In genomic region chr10:99176911-99177310, GRCm38 (mm10) we compare ENCODE assay signal across 28 mouse cellular contexts. TPM values are rescaled to one million over a fixed set of nuclear protein-coding genes. Genes with fewer than 3 reads are reported as not detected.
A peak's percentile ranks its signal among the peaks of the same experiment; 100 is the strongest.
DNase-seq lines count a peak whose midpoint lies in the region; ATAC-seq and TF ChIP-seq lines count a peak whose summit lies in the region.
"Had no signal": no experiment of that assay in that cellular context is flagged by ENCODE, and none has a peak within 500 bp of the region (broad histone marks: within the 10 kb centered on the region; RNA-seq: fewer than 3 reads in every experiment).

No protein-coding gene starts in this region.

- H3K27me3 ChIP-seq in heart, embryonic 11.5 days (ENCODE audit: control insufficient read depth, insufficient read depth, low read length): no peaks in the 10 kb centered on the region
- H3K27me3 ChIP-seq in liver, adult 2 months (ENCODE audit: control insufficient read depth, insufficient read depth, low read length): no peaks in the 10 kb centered on the region
- no peaks in the 10 kb centered on the region for H3K27me3 ChIP-seq in liver, embryonic 11.5 days (replicated peaks; ENCODE audit: control insufficient read depth, insufficient read depth, low read length)
- no peaks in the 10 kb centered on the region for H3K27me3 ChIP-seq in lung, embryonic 14.5 days (ENCODE audit: insufficient read depth, low read length)
- H3K27me3 ChIP-seq: CH12.LX, Patski had no signal

- H3K4me2 ChIP-seq in heart, embryonic 11.5 days: no peak overlapping the region
- H3K4me2 ChIP-seq in liver, embryonic 11.5 days: no peak overlapping the region
- H3K4me2 ChIP-seq in lung, embryonic 14.5 days: no peak overlapping the region

- WGBS in heart, embryonic 11.5 days (ENCODE audit: insufficient replicate concordance): 74% methylated on average over 9 of the region's 9 CpGs
- WGBS in liver, adult 2 months: 43% methylated on average over 9 of the region's 9 CpGs
- 85% methylated on average over 9 of the region's 9 CpGs for WGBS in liver, embryonic 11.5 days
- WGBS in lung, embryonic 14.5 days: 57% methylated on average over 9 of the region's 9 CpGs
- 93% methylated on average over 9 of the region's 9 CpGs for WGBS in macrophage (ENCODE audit: missing documents)

- no peaks in the 10 kb centered on the region for H3K79me2 ChIP-seq in liver, adult 2 months (ENCODE audit: control insufficient read depth, insufficient read depth, low read length)
- H3K79me2 ChIP-seq in macrophage (ENCODE audit: inconsistent target): no peaks in the 10 kb centered on the region

- no peaks in the 10 kb centered on the region for H3K36me3 ChIP-seq in heart, embryonic 11.5 days (ENCODE audit: control insufficient read depth, insufficient read depth, low read length)
- H3K36me3 ChIP-seq in liver, adult 2 months (ENCODE audit: control insufficient read depth, insufficient read depth, low read length): no peaks in the 10 kb centered on the region
- peaks cover 4% of the 10 kb centered on the region; the same call in 1 of the 2 replicates for H3K36me3 ChIP-seq in liver, embryonic 11.5 days (ENCODE audit: control insufficient read depth, insufficient read depth, low read length)
- no peaks in the 10 kb centered on the region for H3K36me3 ChIP-seq in lung, embryonic 14.5 days (ENCODE audit: insufficient read depth)
- H3K36me3 ChIP-seq in macrophage (ENCODE audit: inconsistent target): no peaks in the 10 kb centered on the region
- H3K36me3 ChIP-seq: G1E had no signal

- H3K9me3 ChIP-seq in heart, embryonic 11.5 days (replicated peaks; ENCODE audit: control insufficient read depth, low read length): no peaks in the 10 kb centered on the region
- no peaks in the 10 kb centered on the region for H3K9me3 ChIP-seq in liver, embryonic 11.5 days (ENCODE audit: control insufficient read depth, low read length)
- no peaks in the 10 kb centered on the region for H3K9me3 ChIP-seq in lung, embryonic 14.5 days (ENCODE audit: low read depth, low read length)
- H3K9me3 ChIP-seq: G1E had no signal

- ATAC-seq in heart, embryonic 11.5 days (replicated peaks; ENCODE audit: insufficient number of reproducible peaks, low FRiP score, low TSS enrichment): no peak
- no peak for ATAC-seq in liver, embryonic 11.5 days (replicated peaks; ENCODE audit: low FRiP score)
- ATAC-seq in lung, embryonic 14.5 days (ENCODE audit: insufficient read depth): 0 out of 2 replicates have a peak, but pooled peaks have one; percentile 7
- ATAC-seq: activated CD4-positive, CD25-positive, alpha-beta regulatory T cell, adult 4 months; CD4-positive, CD25-positive, alpha-beta regulatory T cell, adult 4 months; Patski had no signal

- peaks cover 4% of the 10 kb centered on the region for H3K4me1 ChIP-seq in heart, embryonic 11.5 days (ENCODE audit: control insufficient read depth, insufficient read depth, low read length)
- peaks cover 2% of the 10 kb centered on the region; the same call in 1 of the 2 replicates for H3K4me1 ChIP-seq in liver, adult 2 months (ENCODE audit: control insufficient read depth, insufficient read depth, low read length)
- 0 out of 2 replicates have a peak, but pooled peaks cover 2% of the 10 kb centered on the region for H3K4me1 ChIP-seq in liver, embryonic 11.5 days (replicated peaks; ENCODE audit: control insufficient read depth, insufficient read depth, low read length)
- H3K4me1 ChIP-seq in lung, embryonic 14.5 days (ENCODE audit: insufficient read depth): peaks cover 13% of the 10 kb centered on the region; the same call in 1 of the 2 replicates

- H3K27ac ChIP-seq in heart, embryonic 11.5 days (ENCODE audit: low read depth, low read length): no peak overlapping the region
- no peak overlapping the region for H3K27ac ChIP-seq in liver, adult 2 months (replicated peaks; ENCODE audit: insufficient read depth, low read depth, low read length)
- no peak overlapping the region for H3K27ac ChIP-seq in liver, embryonic 11.5 days (ENCODE audit: low read depth, low read length)
- H3K27ac ChIP-seq in lung, embryonic 14.5 days (ENCODE audit: low read depth): no peak overlapping the region
- peak overlapping the region; percentile 29 for H3K27ac ChIP-seq in macrophage

- no peak overlapping the region for H3K9ac ChIP-seq in heart, embryonic 11.5 days (ENCODE audit: low read depth, low read length)
- no peak overlapping the region for H3K9ac ChIP-seq in liver, adult 2 months (ENCODE audit: low read depth, low read length)
- H3K9ac ChIP-seq in liver, embryonic 11.5 days (ENCODE audit: low read depth, low read length): no peak overlapping the region
- no peak overlapping the region for H3K9ac ChIP-seq in lung, embryonic 14.5 days

- no peak for TF ChIP-seq CTCF in liver, adult 2 months (IDR thresholded peaks at IDR 0.05; ENCODE audit: low read depth, low read length)
- no peak for TF ChIP-seq CTCF in lung, embryonic 14.5 days (IDR thresholded peaks at IDR 0.05; ENCODE audit: low read depth)

- TF ChIP-seq POLR2A in liver, adult 2 months (IDR thresholded peaks at IDR 0.05; ENCODE audit: extremely low read depth, insufficient read depth, low read length): no peak

- no peak overlapping the region for H3K4me3 ChIP-seq in heart, embryonic 11.5 days (ENCODE audit: low read depth, low read length)
- no peak overlapping the region for H3K4me3 ChIP-seq in liver, adult 2 months (ENCODE audit: insufficient read depth, low read depth, low read length)
- H3K4me3 ChIP-seq in liver, embryonic 11.5 days (ENCODE audit: low read depth, low read length): no peak overlapping the region
- no peak overlapping the region for H3K4me3 ChIP-seq in lung, embryonic 14.5 days (ENCODE audit: low read depth, low read length)
- no peak overlapping the region for H3K4me3 ChIP-seq in macrophage (ENCODE audit: inconsistent target)

- DNase-seq in heart, adult 11 months: peak; percentile 61
- peak; percentile 84 for DNase-seq in liver, adult 2 months (ENCODE audit: extremely low read depth, low read depth, low spot score)
- DNase-seq in liver, embryonic 11.5 days (ENCODE audit: low spot score): no peak
- DNase-seq in lung, embryonic 14.5 days: peak; percentile 68
- DNase-seq in lung, postnatal 14 days: no peak
- DNase-seq in thymus, postnatal 25 days: no peak
- DNase-seq: adrenal gland, adult 2 months; adrenal gland, adult 8-10 months; adrenal gland, postnatal 10 days; adrenal gland, postnatal 14 days; adrenal gland, postnatal 25 days; adrenal gland, postnatal 36 days; B cell, adult 2 months; cerebellum, adult 11 months; cerebellum, adult 11-12 months had no signal

RNA-seq across cellular contexts. Expression of gene Phxr2, which starts 50.8 kb away (rescaled TPM):
- not detected in 2 replicates for polyA plus RNA-seq in heart, embryonic 11.5 days (2014; fragmentation: Nextera tagmentation; extraction: Ambion mirVana)
- not detected in 2 replicates for total RNA-seq in liver, adult 2 months (2014; rRNA removed)
- not detected in 2 replicates for polyA plus RNA-seq in liver, adult 2 months (2012; rRNA removed)
- polyA plus RNA-seq in liver, embryonic 11.5 days (2014; fragmentation: Nextera tagmentation; extraction: Ambion mirVana): 0.14 TPM in 1 of 2 replicates, not detected in the other
- polyA plus RNA-seq in lung, embryonic 14.5 days (2014; fragmentation: Nextera tagmentation; extraction: Ambion mirVana): not detected in 2 replicates
- total RNA-seq in macrophage (2018; cell fraction: chromatin; rRNA removed): under 1 TPM in 2 of 26 experiments, not detected in 24; 0.66 to 0.92 TPM
- total RNA-seq in macrophage (2018; cell fraction: cytosol; rRNA removed): not detected
- under 1 TPM in 2 of 26 experiments, not detected in 24; 0.58 to 0.60 TPM for total RNA-seq in macrophage (2018; cell fraction: nucleus; rRNA removed)
- polyA plus RNA-seq in macrophage (2018): not detected in 3 replicates
- total RNA-seq: adrenal gland, adult 18-20 months; adrenal gland, adult 2 months; adrenal gland, adult 8-10 months; adrenal gland, postnatal 10 days; adrenal gland, postnatal 14 days; adrenal gland, postnatal 25 days; adrenal gland, postnatal 36 days; adrenal gland, postnatal 4 days; CH12.LX; ES-E14; G1E; MEL had no signal
- polyA plus RNA-seq: adrenal gland, adult 2 months; brain, embryonic 14.5 days; C2C12; G1E; Patski had no signal

Comparison
In these comparisons a context has a peak if more than half of its experiments do, and no peak if none do; other contexts are left out.
1. DNase-seq: peak in heart, adult 11 months (single experiment), liver, adult 2 months (single experiment) and lung, embryonic 14.5 days (single experiment); none in liver, embryonic 11.5 days (single experiment), lung, postnatal 14 days (single experiment) and thymus, postnatal 25 days (single experiment).